Mouse (Mus musculus) midbrain, embryonic 16.5 days (tissue): Measurements from ENCODE around the gene Plcb4. TPM values are rescaled to one million over a fixed set of nuclear protein-coding genes. Genes with fewer than 3 reads are reported as not detected.

Source experiments
- ATAC-seq: fragments of 200-750 bp; cut with Nextera tagmentation; 2 replicates; pipeline ENCODE4 v1.8.0; 2017; ENCODE audit warnings: moderate TSS enrichment
- H3K27ac ChIP-seq: fragments of 300-500 bp; sonication (generic); 2 replicates; pipeline ENCODE4 v1.5.1; 2014; ENCODE audit warnings: mild to moderate bottlenecking, low read length, mixed read lengths
- H3K27me3 ChIP-seq: fragments of 300-500 bp; sonication (generic); 2 replicates; pipeline ENCODE4 v1.6.1; 2014; ENCODE audit warnings: low read depth, low read length, mixed read lengths; ENCODE audit not compliant: control insufficient read depth, insufficient read depth
- H3K36me3 ChIP-seq: fragments of 300-500 bp; sonication (generic); 2 replicates; pipeline ENCODE4 v1.6.1; 2014; ENCODE audit warnings: mild to moderate bottlenecking, low read length, moderate library complexity, mixed read lengths; ENCODE audit not compliant: control insufficient read depth, insufficient read depth
- H3K4me1 ChIP-seq: fragments of 300-500 bp; sonication (generic); 2 replicates; pipeline ENCODE4 v1.6.1; 2014; ENCODE audit warnings: mild to moderate bottlenecking, low read length, mixed read lengths; ENCODE audit not compliant: control insufficient read depth, insufficient read depth
- H3K4me2 ChIP-seq: fragments of 300-500 bp; sonication (generic); 2 replicates; pipeline ENCODE4 v1.6.1; 2014; ENCODE audit warnings: mild to moderate bottlenecking, low read length, mixed read lengths
- H3K4me3 ChIP-seq: fragments of 300-500 bp; sonication (generic); 2 replicates; pipeline ENCODE4 v1.5.1; 2014; ENCODE audit warnings: low read depth, mild to moderate bottlenecking, low read length, moderate library complexity, mixed read lengths
- H3K9ac ChIP-seq: fragments of 300-500 bp; sonication (generic); 2 replicates; pipeline ENCODE4 v1.6.1; 2014; ENCODE audit warnings: low read depth, low read length, mixed read lengths
- H3K9me3 ChIP-seq: fragments of 300-500 bp; sonication (generic); replicated peaks from 2 replicates; pipeline ENCODE4 v1.6.1; 2014; ENCODE audit warnings: mild to moderate bottlenecking, low read length, mixed read lengths; ENCODE audit not compliant: control insufficient read depth, poor library complexity, severe bottlenecking
- WGBS: fragments of 180-500 bp; shearing (Covaris S2); extraction: QIAGEN DNeasy Blood & Tissue Kit; methylation state at CpG from one replicate; pipeline ENCODE4 v1.1.7; 2014; 5-methylcytosine and 5-hydroxymethylcytosine counted together
- polyA plus RNA-seq: library from polyadenylated mRNA; unstranded; fragments of >200 nt; fragmentation: Nextera tagmentation; extraction: Ambion mirVana; gene quantifications from 2 replicates; pipeline ENCODE4 v1.2.1, GENCODE M21; 2015

The Plcb4 gene
- polyA plus RNA-seq, 1 experiment from 2014 or later = 44.4 TPM

- peaks cover 11% of the 10 kb centered on the region for H3K4me1 ChIP-seq
- H3K9me3 ChIP-seq = no peaks in the 10 kb centered on the region
- WGBS = 85% methylated on average over 4 of the region's 4 CpGs
- no peak overlapping the region for H3K4me2 ChIP-seq
- H3K27me3 ChIP-seq = no peaks in the 10 kb centered on the region
- no peak overlapping the region for H3K4me3 ChIP-seq
- no peak overlapping the region for H3K27ac ChIP-seq
- H3K36me3 ChIP-seq = no peaks in the 10 kb centered on the region
- ATAC-seq = no peak
- no peak overlapping the region for H3K9ac ChIP-seq
These were observed 389.7 kb downstream of the Plcb4 start for GRCm38 (mm10) chr2:136048464-136048863.

GRCm38 (mm10) chr2:136050793-136051615, 392.2 kb downstream of the Plcb4 start:
- Histone ChIP-seq H3K4me1 (peaks cover 11% of the 10 kb centered on the region), H3K27me3 (no peaks in the 10 kb centered on the region), H3K27ac (no peak overlapping the region), H3K9me3 (no peaks in the 10 kb centered on the region), H3K36me3 (no peaks in the 10 kb centered on the region), H3K4me3 (peak overlapping the region; percentile 34), H3K4me2 (peak overlapping the region; percentile 64), H3K9ac (peak overlapping the region; percentile 50)
- WGBS = 16% methylated on average over 27 of the region's 27 CpGs
- ATAC-seq = peak; percentile 73

GRCm38 (mm10) chr2:136051688-136052289, 393.0 kb downstream of the Plcb4 start, which contains the start of gene Lamp5:
Lamp5 (plus strand) TSS chr2:136052239.
- Histone ChIP-seq H3K9ac (peak within 1 kb of the TSS; percentile 50), H3K4me1 (peaks cover 11% of the 10 kb centered on the region), H3K9me3 (no peaks in the 10 kb centered on the region), H3K4me3 (peak within 1 kb of the TSS; percentile 34), H3K27ac (no peak within 1 kb of the TSS), H3K27me3 (no peaks in the 10 kb centered on the region), H3K4me2 (peak within 1 kb of the TSS; percentile 64), H3K36me3 (no peaks in the 10 kb centered on the region)
- WGBS = 2% methylated on average over 8 of the region's 8 CpGs
- ATAC-seq = peak; percentile 79

- peak; percentile 83 for ATAC-seq
- H3K27ac ChIP-seq = no peak overlapping the region
These were observed 399.1 kb downstream of the Plcb4 start for GRCm38 (mm10) chr2:136057861-136058331.

GRCm38 (mm10) chr2:136058398-136058797, 399.6 kb downstream of the Plcb4 start:
- Histone ChIP-seq H3K4me3 (peak overlapping the region; percentile 44), H3K9ac (peak overlapping the region; percentile 67), H3K9me3 (no peaks in the 10 kb centered on the region), H3K4me2 (peak overlapping the region; percentile 90), H3K27ac (no peak overlapping the region), H3K36me3 (no peaks in the 10 kb centered on the region), H3K4me1 (peaks cover 19% of the 10 kb centered on the region), H3K27me3 (peaks cover 17% of the 10 kb centered on the region)
- peak; percentile 40; the same call in 1 of the 2 replicates for ATAC-seq
- 3% methylated on average over 7 of the region's 7 CpGs for WGBS

More at GRCm38 (mm10) chr2:136057861-136058331, 399.1 kb downstream of the Plcb4 start:
- 4% methylated on average over 19 of the region's 19 CpGs for WGBS
- Histone ChIP-seq H3K9me3 (no peaks in the 10 kb centered on the region), H3K36me3 (no peaks in the 10 kb centered on the region), H3K4me3 (peak overlapping the region; percentile 44), H3K4me1 (peaks cover 19% of the 10 kb centered on the region), H3K9ac (peak overlapping the region; percentile 67), H3K4me2 (peak overlapping the region; percentile 90), H3K27me3 (peaks cover 17% of the 10 kb centered on the region)

- Histone ChIP-seq H3K9ac (peak overlapping the region; percentile 43), H3K27me3 (peaks cover 17% of the 10 kb centered on the region), H3K4me2 (peak overlapping the region; percentile 90), H3K4me3 (peak overlapping the region; percentile 44), H3K9me3 (no peaks in the 10 kb centered on the region), H3K36me3 (no peaks in the 10 kb centered on the region), H3K27ac (no peak overlapping the region), H3K4me1 (peaks cover 19% of the 10 kb centered on the region)
- WGBS = 1% methylated on average over 37 of the region's 37 CpGs
- ATAC-seq = 0 out of 2 replicates have a peak, but pooled peaks have one; percentile 18
These were observed 400.3 kb downstream of the Plcb4 start for GRCm38 (mm10) chr2:136059029-136059669.
